Mouse (Mus musculus): ENCODE measurements around the gene Map3k10.

Gene Map3k10

DNA sequence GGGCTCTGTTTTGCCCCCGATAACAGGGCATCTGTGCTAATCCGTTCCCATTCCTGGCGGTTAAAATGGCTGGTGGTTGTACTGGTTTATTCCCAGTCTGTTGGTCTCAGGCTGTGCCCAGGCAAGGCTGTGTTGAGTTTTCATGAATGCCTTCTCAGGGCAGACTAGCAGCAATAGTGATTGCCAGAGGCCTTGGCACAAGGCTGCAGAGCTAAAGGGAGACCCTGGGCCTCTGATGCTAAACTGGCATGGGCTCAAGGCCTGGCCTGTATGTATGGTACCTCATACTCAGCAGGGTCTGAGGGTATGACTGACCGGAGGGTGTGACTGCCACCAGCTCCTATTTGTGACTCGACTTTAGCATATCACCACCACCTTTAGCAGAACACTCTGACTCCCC, 63.5 kb downstream of the Map3k10 start:
- intact Hi-C loops (cut with DNase I), result no loop called here

DNA sequence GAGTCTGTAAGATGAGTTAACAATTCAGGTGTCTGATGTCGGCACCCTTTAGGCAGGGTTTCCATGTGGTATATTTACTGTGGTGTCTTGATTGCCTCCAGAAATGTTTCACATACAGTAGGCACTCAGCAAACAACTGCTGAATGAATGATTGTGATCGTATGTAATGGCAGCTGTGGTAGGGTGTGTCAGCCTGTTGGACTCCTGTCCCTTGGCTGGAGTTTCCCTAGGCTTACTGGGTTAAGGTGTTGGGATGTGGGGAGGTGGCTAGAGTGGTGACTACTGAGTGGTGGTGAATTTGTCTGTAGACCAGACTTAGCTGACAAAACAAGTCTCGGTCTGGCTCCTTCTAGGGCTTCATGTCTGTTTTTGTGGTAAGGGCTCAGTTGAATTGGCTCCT, 64.0 kb downstream of the Map3k10 start:
- intact Hi-C loops (cut with DNase I), result no loop called here

DNA sequence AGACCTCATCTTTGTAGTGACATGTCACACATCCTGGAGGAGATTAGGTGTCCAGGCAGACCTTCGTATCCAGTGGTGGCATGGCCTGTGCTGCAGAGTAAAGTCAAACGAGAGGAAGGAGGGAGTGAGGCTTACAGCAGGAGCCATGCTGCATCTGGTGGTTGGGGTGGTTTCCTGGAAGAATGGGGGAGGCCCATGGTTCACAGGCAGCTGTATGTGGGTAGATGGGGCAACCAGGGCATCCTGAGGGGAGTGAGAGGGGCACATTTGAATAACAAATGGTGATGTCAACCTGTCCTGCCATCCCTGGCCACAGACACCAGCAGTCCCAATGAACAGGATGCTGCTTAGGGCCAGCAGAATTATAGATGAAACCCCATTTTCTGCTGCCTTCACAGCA, 64.7 kb downstream of the Map3k10 start:
- intact Hi-C loops (cut with DNase I), result no loop called here

DNA sequence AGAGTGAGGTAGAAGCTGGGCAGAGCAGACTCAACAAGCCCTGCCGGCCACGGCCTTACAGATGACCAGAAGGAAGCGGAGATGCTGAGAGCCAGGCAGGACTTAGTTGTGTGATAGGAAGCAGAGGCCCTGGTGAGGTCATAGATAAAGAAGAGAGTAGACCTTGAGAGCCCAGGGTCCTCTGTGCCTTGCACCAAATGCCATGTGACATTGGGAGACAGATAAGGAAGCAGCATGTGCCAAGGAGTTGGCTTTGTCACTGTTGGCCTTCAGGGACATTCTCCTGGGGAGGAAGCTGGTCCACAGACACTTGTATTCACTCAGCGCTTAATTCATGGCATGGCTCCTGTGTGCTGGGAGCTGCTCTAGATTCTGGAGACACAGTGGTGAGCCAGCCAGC, 65.1 kb downstream of the Map3k10 start:
- intact Hi-C loops (cut with DNase I), result no loop called here

DNA sequence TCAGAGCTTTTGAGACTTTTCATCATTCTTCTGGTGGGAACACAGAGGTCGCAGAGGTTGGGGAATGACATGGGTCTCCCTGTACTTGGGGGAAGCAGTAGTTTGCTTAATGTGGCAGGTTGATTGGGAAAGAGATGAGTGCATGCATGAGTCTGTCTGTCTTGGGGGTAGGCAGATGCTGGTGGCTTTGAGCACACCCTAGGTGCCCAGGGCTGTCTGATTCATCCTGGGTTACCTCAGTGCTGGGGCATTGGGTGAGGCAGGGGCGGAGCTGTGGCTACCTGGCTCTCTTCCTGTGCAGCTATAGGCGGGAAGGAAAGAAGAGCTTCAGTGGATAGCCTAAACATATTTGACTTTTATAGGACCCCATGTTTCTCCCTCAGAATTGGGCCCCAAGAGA, 66.3 kb downstream of the Map3k10 start:
- intact Hi-C loops (cut with DNase I), result no loop called here

DNA sequence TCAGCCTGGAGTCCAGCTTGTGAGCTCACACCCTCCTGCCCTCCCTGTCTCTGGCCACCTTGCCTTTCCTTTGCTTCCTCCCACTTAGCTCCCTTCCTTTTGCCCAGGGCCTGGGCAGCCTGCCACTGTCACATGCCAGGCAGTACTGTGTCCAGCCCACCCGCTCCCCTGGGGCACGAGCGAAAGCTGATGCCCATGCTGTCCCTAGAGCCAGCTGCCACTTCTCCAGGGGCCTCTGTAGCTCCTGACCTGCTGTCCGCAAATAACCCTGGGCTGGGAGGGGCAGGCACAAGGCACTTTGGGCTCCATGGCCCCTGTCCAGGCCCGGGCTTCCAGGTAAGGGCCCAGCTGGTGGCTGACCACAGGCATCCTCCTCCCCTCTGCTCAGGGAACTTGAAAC, 66.8 kb downstream of the Map3k10 start:
- intact Hi-C loops (cut with DNase I), result no loop called here

DNA sequence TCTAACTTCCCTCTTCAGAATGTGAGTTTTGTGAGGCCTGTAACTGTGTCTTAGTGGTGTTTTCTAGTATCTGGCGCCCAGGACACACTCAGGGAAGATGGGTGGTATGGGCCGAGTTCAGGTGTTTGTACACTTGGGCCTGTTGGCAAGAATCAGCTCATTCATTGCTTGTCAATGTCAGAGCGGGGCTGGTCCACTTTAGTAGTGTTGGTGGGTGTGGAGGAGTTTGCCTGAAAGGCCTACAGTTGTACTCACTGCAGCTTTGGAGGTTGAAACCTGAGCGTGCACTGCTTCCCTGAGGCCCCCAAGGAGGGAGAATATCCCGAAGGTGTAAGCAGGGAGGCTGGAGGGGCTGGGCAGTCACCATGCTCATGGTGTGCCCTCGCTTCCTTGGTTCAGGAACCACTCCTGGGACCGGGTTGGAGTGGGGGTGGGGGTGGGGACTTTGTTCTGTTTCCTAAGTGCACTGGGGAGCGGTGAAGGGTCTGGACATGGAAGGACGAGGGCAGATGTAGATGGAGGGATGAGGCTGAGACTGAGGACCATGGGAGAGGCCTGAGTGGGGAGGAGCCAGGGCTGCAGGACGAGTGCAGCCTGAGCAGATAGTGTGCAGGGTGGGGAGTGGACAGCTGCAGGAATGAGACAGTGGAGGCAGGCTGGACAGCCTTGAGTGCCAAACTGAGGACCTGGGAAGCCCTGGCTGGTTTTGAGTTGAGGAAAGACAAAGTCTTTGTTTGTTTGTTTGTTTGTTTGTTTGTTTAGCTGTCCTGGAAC, 67.7 kb downstream of the Map3k10 start:
- intact Hi-C loops (cut with DNase I), result no loop called here
